Mouse (Mus musculus) heart, postnatal 0 days (tissue): ENCODE results near the gene Slc35b2.

Experiments
- CTCF ChIP-seq: IDR thresholded peaks from 2 replicates; pipeline ENCODE4 v1.5.1; 2016; ENCODE audit warnings: antibody characterized with exemption, control low read depth, low read depth
- EP300 ChIP-seq: IDR thresholded peaks from 2 replicates; pipeline ENCODE4 v1.6.1; 2016; ENCODE audit warnings: antibody characterized with exemption, low read depth

GRCm38 (mm10) chr17:45523263-45523662 lies 40.4 kb upstream of the Slc35b2 start, which contains the start of gene Tcte1:
- no peak for TF ChIP-seq CTCF
- no peak for TF ChIP-seq EP300
